Mouse (Mus musculus) MEL (cell line): ENCODE results near the gene D10Wsu102e.

Experiments used
- CTCF ChIP-seq, 3 experiments: IDR thresholded peaks in 2 of 3; conservative IDR thresholded peaks in 1 of 3; 2 replicates each; pipeline ENCODE4 v1.5.1; 2011 to 2012; ENCODE audit warnings: low read length in 3 of 3, low read depth in 2 of 3, mild to moderate bottlenecking in 2 of 3, improper control_type of control experiment in 1 of 3, inconsistent platforms in 1 of 3, mixed read lengths in 1 of 3, moderate library complexity in 1 of 3; ENCODE audit not compliant: control insufficient read depth in 1 of 3, insufficient read depth in 1 of 3, poor library complexity in 1 of 3, severe bottlenecking in 1 of 3
- E2F4 ChIP-seq: IDR thresholded peaks from 2 replicates; pipeline ENCODE4 v1.6.1; 2011; ENCODE audit warnings: low read depth, low read length, improper control_type of control experiment, borderline replicate concordance
- GABPA ChIP-seq: IDR thresholded peaks from 2 replicates; pipeline ENCODE4 v1.6.1; 2012; ENCODE audit warnings: low read depth, mild to moderate bottlenecking, inconsistent platforms, low read length, improper control_type of control experiment, moderate library complexity
- POLR2A ChIP-seq, 2 experiments: IDR thresholded peaks; 2 replicates each; pipeline ENCODE4 v1.6.1; 2011 to 2012; ENCODE audit warnings: low read length in 2 of 2, mild to moderate bottlenecking in 2 of 2, control low read depth in 1 of 2, improper control_type of control experiment in 1 of 2, low read depth in 1 of 2, moderate library complexity in 1 of 2; ENCODE audit not compliant: control insufficient read depth in 1 of 2, insufficient read depth in 1 of 2, poor library complexity in 1 of 2
- ZNF384 ChIP-seq: IDR thresholded peaks from 2 replicates; pipeline ENCODE4 v1.6.1; 2012; ENCODE audit warnings: low read depth, mild to moderate bottlenecking, inconsistent platforms, low read length, improper control_type of control experiment

- TF ChIP-seq E2F4 (no peak), GABPA (no peak), POLR2A (IDR thresholded peaks at IDR 0.05; ENCODE audit: control insufficient read depth in 1 of 2, insufficient read depth in 1 of 2, low read depth in 1 of 2, low read length in 2 of 2, poor library complexity in 1 of 2) (no peak), ZNF384 (no peak), CTCF (IDR thresholded peaks at IDR 0.05 in 2 of 3, conservative IDR thresholded peaks at IDR 0.05 in 1 of 3; ENCODE audit: control insufficient read depth in 1 of 3, insufficient read depth in 1 of 3, low read depth in 2 of 3, low read length in 3 of 3, poor library complexity in 1 of 3, severe bottlenecking in 1 of 3) (no peak)
Observed at GRCm38 (mm10) chr10:83345693-83346358, 14.2 kb upstream of the D10Wsu102e start.
